In the genomic region with DNA sequence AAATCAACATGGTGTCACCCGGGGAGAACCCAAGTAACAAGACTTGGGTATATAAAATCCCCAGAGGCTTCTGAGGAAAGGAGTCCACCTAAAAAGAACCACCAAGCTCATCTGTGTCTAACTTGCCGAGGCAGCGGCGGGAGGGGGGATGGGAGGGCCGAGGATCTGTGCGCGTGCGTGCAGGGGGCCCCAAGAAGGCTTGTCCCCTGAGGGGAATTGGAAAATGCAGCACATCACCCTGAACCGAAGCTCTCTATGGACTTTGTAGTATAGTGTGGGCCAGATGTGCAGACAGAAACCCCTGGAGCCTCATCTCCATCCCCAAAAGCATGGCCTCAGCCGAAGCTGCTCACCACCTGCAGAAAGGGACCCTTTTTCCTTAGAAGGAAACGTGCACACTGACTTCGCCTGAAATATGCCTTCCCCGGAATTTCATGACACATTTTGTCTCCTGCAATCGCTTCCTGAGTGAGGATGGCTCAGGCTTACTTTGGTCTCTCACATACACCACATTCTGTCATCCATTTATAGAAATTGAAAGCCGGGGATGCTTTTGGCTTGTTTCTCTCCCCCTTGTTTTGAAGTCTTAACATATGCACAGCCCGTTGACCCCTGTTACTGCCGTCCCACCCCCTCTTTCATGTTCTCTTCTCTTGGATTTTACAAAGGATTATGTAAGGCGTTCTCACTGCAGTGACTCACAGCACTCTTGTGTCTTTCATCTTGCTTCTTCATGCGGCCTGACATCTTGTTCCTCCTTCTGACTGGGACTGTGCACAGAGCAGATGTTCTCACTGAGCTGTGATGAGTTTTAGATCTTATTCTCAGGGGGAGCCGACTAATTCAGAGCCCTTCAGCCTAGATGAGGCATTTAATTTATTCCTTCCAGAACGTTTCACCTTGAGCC, we compare ENCODE assay signal across 12 mouse cellular contexts.
DNase-seq lines count a peak whose midpoint lies in the region; ATAC-seq and TF ChIP-seq lines count a peak whose summit lies in the region.
"Had no signal": no experiment of that assay in that cellular context is flagged by ENCODE, and none has a peak within 500 bp of the region (broad histone marks: within the 10 kb centered on the region; RNA-seq: fewer than 3 reads in every experiment).

No protein-coding gene starts in this region.

- no peak for TF ChIP-seq CTCF in brain, embryonic 14.5 days (IDR thresholded peaks at IDR 0.05; ENCODE audit: borderline replicate concordance, extremely low read depth, insufficient read depth, insufficient read length)
- TF ChIP-seq CTCF in embryonic fibroblast, embryonic 13.5 days (IDR thresholded peaks at IDR 0.05; ENCODE audit: borderline replicate concordance, insufficient read depth, low read length), result no peak

- no peaks in the 10 kb centered on the region for H3K36me3 ChIP-seq in midbrain, embryonic 15.5 days (replicated peaks)
- H3K36me3 ChIP-seq: G1E; limb, embryonic 12.5 days; neural tube, embryonic 13.5 days had no signal

- H3K27me3 ChIP-seq in midbrain, embryonic 15.5 days (replicated peaks), result no peaks in the 10 kb centered on the region
- H3K27me3 ChIP-seq: limb, embryonic 12.5 days had no signal

- no peaks in the 10 kb centered on the region for H3K9me3 ChIP-seq in midbrain, embryonic 15.5 days
- H3K9me3 ChIP-seq: limb, embryonic 12.5 days; neural tube, embryonic 13.5 days had no signal

- no peak overlapping the region for H3K9ac ChIP-seq in midbrain, embryonic 15.5 days
- H3K9ac ChIP-seq: limb, embryonic 12.5 days; neural tube, embryonic 13.5 days had no signal

- H3K4me3 ChIP-seq in embryonic fibroblast, embryonic 13.5 days (ENCODE audit: insufficient read depth, low read length), result no peak overlapping the region
- no peak overlapping the region for H3K4me3 ChIP-seq in midbrain, embryonic 15.5 days
- H3K4me3 ChIP-seq: limb, embryonic 12.5 days; neural tube, embryonic 13.5 days had no signal

- WGBS in midbrain, embryonic 15.5 days, result 35% methylated on average over 21 of the region's 21 CpGs

- DNase-seq in brain, embryonic 14.5 days (ENCODE audit: low read depth), result peak; percentile 70
- peak; percentile 8 to 18 for DNase-seq in layer of hippocampus, adult 8-10 months (ENCODE audit: low spot score in 2 of 2)
- no peak for DNase-seq in heart, adult 8-10 months (ENCODE audit: low spot score)
- DNase-seq in MN1 (ENCODE audit: low spot score), result no peak
- no peak for DNase-seq in urinary bladder, adult 18-20 months (ENCODE audit: low spot score in 2 of 2)
- DNase-seq: heart, postnatal 36 days had no signal

- H3K27ac ChIP-seq in embryonic fibroblast, embryonic 13.5 days (ENCODE audit: insufficient read depth, low read length), result peak overlapping the region; percentile 15; the same call in 1 of the 2 replicates
- no peak overlapping the region; the same call in 1 of the 2 replicates for H3K27ac ChIP-seq in midbrain, embryonic 15.5 days
- H3K27ac ChIP-seq: limb, embryonic 12.5 days; neural tube, embryonic 13.5 days had no signal

- no peak overlapping the region for H3K4me2 ChIP-seq in midbrain, embryonic 15.5 days
- H3K4me2 ChIP-seq: limb, embryonic 12.5 days; neural tube, embryonic 13.5 days had no signal

- TF ChIP-seq POLR2A in brain, embryonic 14.5 days (IDR thresholded peaks at IDR 0.05; ENCODE audit: borderline replicate concordance, extremely low read depth, insufficient read depth, insufficient read length, poor library complexity, severe bottlenecking), result no peak
- no peak for TF ChIP-seq POLR2A in embryonic fibroblast, embryonic 13.5 days (IDR thresholded peaks at IDR 0.05; ENCODE audit: low read depth, low read length)

- no peaks in the 10 kb centered on the region for H3K4me1 ChIP-seq in embryonic fibroblast, embryonic 13.5 days (ENCODE audit: control insufficient read depth, insufficient read depth, low read length)
- peaks cover 9% of the 10 kb centered on the region for H3K4me1 ChIP-seq in midbrain, embryonic 15.5 days
- H3K4me1 ChIP-seq: limb, embryonic 12.5 days had no signal

- ATAC-seq in midbrain, embryonic 15.5 days (replicated peaks), result peak; percentile 65
- no peak for ATAC-seq in megakaryocyte-erythroid progenitor cell, adult 5-6 weeks (replicated peaks; ENCODE audit: low FRiP score, low TSS enrichment, poor library complexity, severe bottlenecking)

Comparison
In these comparisons a context has a peak if more than half of its experiments do, and no peak if none do; other contexts are left out.
1. DNase-seq: peak in brain, embryonic 14.5 days (single experiment) and layer of hippocampus, adult 8-10 months (2 of 2); none in heart, adult 8-10 months (single experiment), MN1 (single experiment) and urinary bladder, adult 18-20 months (0 of 2).